Mouse (Mus musculus) brain, adult 2 months (tissue): ENCODE measurements around the gene Fubp1.

Experiments
- DNase-seq: peaks from one replicate; pipeline ENCODE4 v3.0.0; 2011; ENCODE audit warnings: low read depth, low spot score

Gene Fubp1

DNA sequence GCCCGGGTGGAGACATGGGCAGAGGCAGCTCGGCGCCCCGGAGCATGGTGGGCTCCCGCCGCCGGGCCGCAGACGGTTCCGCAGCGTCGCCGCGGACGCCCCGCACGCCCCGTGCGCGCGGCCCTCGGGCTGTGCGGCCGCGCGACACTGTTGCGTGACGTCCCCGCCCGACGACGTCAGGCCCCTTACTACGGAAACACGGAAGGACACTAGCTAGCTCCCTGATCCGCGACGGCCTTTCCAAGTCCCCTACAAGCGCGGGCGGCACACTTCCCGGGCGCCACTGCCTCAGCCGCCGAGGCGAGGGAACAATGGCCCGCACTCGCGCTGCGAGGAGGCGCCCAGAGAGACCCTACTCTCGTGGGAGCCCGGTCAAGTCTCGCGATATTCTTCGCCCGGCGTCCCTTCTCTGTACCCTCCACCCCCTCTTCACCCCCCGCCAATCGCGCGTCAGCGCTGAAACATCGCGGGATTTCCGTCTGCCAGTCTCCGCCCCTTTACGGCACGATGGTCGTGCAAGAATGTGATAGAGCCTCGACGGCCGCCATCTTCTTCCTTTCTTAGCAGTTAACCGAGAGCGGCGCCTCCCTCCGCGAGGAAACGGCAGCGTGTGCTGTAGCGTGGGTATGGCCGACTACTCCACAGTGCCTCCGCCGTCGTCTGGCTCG is at the start of gene Fubp1, which contains the start of gene Dnajb4:
Gene Fubp1 (plus strand): TSS at position 456 of the 668 bp plus-strand sequence.
Gene Dnajb4 (minus strand): TSS at position 336 of the 668 bp plus-strand sequence.
- DNase-seq: peak; percentile 99

DNA sequence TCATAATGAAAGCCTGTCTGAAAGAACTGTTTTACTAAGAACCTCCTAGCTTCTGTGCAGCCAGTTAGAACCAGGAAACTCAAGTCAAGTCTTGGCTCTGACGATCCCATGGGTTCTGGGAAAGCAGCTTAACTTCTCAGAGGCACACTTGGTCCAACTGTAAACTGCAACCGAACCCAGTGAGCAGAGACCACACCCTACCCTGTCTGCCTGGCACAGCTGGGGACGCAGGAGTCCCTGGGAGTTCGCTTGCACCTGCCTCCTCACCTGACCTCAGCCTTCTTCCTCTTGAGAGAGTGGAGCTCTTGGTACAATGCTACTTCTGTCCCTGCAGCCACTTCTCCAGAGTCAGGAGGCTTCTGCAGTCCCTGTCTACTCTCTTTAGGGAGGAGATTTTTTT is 49.6 kb upstream of the Fubp1 start:
- DNase-seq: no peak

DNA sequence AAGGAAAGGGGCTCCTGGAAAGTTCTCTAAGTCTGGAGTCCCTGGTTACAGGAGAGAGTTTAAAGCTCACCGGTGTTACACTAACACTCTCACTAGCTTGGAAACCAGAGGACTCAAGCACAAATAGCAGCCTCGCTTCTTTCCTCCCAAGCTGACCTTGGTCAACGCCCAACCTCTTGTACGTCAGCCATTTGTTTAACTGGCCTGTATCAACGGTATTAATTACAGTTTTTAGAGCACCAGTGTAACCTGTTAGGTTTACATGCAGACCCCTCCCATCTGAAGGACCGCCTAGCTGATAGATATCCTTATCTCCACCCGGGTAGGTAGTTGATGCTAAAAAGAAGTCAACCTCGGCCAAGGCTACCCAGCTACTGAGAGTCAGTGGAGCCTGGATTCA is 46.9 kb upstream of the Fubp1 start:
- no peak for DNase-seq

DNA sequence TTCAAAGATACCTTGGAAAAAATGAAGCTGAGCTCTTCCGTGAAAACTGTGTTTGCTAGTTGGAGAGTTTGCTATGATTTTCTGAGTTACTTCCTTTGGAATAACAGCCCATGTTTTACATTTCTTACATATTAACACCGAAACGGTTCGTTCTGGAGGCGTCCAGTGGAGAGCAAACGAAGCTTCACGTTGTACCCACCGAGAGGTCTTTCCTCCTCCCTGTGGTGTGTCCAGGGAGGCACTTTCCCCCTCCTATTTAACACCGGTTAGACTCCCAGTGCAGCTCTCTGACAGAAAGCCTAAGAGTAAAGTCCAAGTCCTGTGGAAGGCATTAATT is 45.2 kb upstream of the Fubp1 start:
- DNase-seq: no peak

DNA sequence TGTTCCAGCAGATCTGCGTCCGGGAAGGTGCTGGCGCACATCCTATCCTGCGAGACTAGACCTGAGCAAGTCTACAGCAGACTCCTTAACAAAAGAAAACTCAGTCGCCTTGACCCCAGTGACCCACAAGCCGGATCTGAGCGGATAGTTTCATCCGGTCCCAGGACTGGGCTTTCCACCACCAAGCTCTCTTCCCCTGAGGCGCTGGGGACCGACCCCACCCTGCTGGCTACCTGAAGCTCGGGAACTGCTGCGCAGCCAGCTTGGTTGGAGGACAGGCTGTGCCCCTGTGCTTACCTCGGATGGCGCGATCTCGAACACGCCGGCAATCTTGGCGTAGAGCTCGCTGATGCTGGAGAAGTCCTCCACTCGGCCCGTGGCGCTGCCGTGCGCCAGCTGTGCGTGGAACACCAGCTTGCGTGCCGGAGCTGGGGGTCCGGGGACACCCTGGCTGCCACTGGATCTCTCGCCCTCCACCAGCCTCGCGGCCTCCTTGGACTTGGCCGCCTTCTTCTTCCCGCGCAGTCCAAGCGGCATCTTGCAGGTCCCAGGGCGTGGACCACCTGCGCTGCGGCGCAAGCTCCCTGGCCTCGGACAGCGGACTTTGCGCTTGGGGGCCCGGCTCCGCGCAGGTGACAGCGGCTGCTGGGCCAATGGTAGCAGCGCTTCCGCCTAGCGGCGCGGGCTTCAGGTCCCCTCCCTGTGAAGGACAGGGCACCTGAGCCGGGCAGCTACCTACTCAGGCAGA is 44.7 kb upstream of the Fubp1 start:
- DNase-seq: peak; percentile 77

DNA sequence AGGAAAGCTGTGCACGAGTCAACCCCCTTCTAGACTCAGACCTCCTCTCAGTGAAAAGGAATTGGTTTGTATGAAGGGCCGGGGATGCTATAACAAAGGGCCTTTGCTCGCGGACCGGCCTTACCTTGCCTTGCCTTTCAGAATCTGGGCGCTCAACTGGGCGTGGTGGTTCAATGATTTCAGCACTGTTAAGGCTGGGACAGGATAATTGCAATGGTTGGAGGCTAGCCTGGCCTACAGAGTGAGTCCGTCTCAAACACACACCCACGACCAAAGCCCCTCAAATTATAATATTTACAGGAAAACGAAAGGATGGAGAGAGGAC is 44.2 kb upstream of the Fubp1 start, which contains the start of gene Gipc2:
Gene Gipc2 (minus strand): TSS at position 132 of the 325 bp plus-strand sequence.
- DNase-seq: no peak

DNA sequence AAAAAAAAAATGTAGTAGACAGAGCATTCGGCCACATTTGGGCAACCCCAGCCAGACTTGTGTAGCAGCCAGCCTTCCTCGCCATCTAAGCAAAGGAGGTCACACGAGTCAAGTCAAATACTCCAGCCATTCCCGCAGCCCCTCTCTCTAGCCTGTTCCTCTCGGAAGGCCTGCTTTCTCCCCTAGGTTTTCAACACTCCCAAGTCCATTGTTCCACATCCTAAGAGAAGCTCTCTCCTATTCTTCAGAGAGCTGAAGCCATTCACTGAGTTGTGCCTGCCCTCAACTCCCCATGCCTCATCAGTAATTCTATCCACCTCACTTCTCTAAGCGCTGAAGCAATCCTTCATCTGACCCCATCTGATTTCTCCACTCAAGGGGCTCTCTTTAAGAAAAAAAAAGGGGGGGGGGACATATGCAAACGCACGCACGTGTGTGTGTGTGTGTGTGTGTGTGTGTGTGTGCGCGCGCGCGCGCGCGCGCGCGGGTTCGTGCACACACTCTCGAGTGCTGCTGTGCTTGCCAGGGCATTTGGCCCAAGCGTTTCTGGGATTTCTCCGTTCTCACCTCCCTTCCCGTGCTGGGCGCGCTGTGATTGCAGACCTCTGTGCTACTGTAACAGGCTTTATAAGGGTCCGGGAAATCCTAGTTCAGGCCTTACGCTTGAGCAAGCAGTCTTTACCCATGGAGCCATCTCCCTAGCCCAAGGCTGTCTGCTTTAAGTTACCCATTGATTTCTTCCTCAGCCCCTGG is 43.3 kb upstream of the Fubp1 start:
- peak; percentile 70 for DNase-seq

DNA sequence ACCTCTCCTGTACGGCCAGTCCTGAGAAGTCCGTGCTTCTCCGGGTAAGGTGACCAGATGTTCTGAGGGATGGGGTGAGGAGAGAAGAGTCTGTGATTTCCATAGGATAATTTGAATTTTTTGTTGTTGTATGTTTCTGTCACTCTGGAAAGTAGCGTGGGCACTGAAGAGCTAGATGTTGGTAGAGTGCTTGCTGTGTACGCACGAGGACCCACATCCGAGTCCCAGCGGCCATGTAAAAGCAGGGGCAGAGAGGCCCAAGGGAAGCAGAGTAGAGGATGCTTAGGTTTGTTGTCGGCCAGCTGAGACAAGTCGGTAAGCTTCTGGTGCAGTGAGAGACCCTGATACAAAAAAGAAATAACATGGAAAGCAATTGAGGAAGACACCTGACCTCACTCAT is 42.2 kb upstream of the Fubp1 start:
- DNase-seq: no peak

DNA sequence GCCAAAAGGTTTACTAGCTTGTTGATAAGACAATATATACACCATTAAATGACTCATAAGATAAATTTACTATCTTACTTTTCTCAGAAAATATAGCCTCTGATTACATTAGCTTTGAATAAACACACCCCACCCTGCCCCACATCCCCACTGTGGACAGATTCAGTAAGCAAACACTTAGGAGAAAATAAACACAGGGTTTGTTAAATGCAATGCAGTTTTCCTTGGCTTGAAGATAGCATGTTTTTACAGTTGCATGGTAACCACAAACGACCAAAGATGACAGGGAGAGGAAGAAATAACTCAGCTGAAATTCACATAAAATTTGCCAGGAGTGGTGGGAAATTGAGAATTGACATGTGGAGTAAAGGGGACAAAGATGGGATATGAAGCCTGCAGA is 39.8 kb upstream of the Fubp1 start:
- no peak for DNase-seq

DNA sequence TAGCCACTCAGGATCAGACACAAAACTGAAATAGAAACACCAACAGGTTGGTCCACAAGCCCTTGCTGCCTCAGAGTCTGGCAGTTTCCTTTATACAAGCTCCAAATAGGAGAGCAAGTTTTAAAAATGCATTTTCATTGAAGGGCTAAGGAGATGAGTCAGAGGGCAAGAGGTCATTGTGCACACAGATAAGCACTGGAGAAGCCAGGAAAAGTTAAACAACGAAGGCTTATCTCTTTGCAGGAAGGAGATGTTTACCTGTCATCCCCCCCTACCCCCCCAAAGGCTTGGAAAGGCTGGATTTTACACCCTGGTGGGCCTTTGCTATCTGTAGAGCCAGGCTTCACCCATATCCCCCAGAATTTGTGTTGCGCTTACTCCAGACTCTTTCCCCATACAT is 39.0 kb upstream of the Fubp1 start:
- DNase-seq: no peak

DNA sequence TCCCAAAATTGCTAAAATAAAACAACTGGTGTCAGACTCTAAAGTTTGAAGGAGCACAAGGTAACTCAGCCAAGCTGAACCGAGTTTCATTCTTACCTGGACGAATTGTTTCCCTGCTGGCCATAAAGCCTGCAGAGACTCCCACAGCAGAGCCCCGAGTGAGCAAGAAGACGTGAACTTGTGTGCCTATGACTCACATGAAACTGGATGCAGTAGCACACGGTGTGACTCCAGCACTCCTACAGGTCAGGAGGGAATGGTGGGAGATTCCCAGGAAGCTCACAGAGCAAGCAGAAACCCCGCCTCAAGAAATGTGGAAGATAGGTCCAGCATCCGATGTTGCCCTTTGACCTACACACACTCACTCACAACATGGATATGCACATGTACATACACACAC is 38.4 kb upstream of the Fubp1 start:
- no peak for DNase-seq

DNA sequence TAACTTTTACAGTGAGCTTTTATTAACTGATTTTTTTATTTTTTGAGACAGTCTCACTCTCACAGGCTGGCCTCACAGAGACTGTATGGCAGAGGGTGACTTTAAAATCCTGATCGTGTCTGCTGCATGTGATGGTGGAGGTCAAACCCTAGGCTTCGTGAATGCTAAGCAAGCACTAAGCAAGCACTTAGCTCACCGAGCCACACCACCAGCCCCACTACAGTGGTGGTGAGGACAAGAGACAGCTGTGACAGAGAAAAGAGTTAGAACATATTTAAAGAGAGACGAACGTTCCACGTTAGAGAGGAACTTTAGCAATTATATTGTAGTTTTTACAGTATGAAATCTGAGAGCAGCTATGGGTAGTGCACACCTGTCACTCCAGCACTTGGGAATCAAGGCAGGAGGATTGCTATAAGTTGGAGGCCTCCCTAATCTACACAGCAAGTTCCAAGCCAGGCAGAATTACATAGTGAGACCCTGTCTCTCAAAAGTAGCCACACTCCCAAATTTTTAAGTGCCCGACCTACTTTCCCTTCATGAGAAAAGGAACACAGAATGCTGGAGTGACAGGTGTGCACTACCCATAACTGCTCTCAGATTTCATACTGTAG is 37.8 kb upstream of the Fubp1 start:
- no peak for DNase-seq

DNA sequence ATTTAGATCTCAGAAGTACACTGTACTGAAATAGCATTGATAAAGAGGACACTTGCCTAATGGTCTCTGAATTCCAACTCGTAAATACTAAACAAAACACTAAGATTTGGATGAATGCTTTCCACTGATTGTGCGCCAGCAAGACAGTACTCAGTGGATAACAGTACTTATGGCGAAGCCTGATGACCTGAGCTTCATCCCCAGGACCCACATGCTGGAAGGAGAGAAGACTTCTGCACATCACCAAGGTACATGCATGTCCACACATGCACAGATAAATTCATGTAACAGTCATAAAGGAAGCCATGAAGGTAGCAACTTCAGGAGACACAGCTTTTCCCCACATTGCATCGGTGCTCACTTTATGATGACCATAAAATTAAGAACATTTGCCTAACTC is 31.4 kb upstream of the Fubp1 start:
- DNase-seq: no peak

DNA sequence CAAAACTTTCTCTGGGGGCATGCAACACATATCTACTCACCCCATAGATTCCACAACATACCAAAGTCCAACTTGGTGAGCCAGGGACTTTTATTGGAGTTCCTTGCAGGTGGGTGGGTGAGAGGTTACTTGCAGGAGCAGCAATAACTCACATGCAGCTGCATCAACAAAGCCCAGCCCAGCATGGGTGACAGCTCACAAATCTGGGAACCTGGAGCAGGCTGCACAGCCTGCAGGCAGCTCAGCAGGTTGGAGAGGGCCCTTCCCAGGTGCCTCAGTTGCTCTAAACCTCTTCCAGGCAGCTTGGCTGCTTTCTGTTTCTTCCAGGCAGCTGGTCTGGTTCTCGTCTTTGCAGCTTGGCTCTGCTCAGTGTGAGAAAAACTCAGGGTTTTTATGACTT is 30.9 kb upstream of the Fubp1 start:
- no peak for DNase-seq

DNA sequence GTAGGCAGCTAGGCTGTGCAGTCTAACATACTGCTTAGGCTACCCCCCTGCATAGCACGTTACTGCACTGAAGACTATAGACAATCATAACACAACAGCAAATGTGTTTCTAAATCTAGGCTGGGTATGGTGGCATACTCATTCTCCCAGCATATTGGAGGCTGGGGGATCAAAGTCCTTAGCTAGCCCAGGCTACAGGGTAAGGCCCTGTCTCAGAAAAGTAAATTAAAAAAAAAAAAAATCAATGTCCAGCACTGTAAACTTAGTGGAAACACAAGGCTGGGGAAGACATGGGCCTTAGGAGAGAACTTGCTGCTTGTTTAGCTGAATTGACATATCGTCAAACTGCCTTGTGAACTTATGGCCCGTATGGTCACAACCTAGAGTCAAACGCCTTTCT is 29.6 kb upstream of the Fubp1 start:
- no peak for DNase-seq

DNA sequence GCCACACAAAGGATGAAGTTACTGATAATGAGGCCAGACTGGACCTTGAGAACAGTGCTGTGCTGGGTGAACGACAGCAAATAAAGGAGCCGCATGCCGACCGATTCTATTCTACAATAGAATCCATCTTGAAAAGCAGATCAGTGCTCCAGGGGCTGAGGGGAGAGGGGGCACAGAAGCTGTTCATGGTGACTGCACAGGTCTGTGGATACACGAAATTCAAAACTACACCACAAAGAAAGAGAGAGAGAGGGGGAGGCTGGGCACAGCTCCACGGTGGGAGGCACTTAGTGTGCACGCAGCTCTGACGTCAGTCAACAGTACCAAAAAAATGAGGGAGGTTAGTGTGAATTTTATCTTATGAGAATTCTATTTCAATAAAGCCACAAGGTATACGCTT is 26.7 kb upstream of the Fubp1 start:
- no peak for DNase-seq

DNA sequence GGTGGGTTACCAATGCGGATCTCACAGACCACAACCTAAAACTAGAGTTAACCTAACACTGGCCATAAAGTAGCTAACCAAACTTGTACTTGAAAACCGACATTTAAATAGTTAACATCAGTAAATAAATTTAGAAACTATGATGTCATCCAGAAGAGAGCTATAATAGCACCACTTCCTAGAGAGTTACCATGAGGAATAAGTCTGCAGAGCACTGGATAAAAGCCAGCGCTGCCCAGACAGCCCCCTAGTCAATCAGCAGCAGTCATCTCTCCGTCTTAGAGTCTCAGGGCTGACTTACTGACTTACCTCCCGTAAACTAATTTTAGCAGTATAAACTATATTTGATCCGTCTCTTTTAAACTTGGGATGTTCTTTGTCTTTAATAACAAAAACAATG is 24.1 kb upstream of the Fubp1 start:
- DNase-seq: no peak

DNA sequence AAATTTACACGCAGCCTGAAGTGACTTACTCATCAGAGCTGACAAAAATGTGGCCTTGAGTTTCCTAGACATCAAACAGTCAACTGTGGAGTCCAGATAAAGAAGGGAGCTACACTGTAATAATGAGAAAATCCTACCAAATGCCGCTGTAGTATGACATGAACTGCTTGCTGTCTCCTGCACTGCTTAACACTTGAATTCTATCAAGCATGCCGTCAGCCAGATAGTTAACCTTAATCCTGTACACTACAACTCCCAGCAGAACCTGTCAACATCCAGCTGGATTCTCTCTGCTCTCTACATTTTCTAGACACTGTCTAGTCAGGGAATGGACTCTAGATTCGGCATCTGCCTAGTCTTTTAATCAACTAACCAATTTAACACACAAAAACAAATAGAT is 20.9 kb upstream of the Fubp1 start:
- DNase-seq: no peak

DNA sequence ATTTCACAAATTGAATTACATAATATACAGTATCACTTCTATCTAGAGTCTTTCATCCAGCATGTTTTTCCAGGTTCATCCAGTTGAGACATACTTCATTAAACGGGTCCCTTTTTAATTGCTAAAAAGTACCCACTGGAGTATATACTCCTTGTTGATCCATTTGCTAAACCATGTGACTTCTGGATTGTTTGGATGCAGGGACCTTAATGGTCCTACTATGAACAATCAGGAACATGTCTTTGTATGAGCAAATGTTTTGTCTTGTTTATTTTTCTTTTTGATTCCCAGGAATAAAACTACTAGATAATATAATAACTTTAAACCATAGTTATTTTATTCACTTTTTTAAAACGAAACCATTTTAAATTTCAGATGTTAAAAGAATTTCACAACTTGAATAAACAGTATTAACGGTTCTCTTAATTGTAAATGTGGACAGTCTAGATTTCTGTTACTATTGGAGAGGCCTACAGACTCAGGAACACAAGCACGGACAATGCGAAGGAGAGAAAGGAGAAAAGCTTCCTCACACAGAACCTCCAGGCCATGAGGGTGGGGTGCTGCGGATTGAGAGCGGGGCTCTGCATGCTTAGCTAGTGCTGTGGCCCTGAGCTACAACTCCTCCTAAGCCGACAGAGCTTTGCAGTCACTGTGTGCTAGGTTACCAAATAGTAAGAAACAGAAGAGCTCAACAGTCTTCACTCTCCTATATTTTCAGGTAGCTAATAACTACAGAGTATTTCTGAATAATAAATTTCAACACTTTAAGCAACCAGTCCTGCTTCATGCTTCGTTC is 19.3 kb upstream of the Fubp1 start:
- peak; percentile 25 for DNase-seq

DNA sequence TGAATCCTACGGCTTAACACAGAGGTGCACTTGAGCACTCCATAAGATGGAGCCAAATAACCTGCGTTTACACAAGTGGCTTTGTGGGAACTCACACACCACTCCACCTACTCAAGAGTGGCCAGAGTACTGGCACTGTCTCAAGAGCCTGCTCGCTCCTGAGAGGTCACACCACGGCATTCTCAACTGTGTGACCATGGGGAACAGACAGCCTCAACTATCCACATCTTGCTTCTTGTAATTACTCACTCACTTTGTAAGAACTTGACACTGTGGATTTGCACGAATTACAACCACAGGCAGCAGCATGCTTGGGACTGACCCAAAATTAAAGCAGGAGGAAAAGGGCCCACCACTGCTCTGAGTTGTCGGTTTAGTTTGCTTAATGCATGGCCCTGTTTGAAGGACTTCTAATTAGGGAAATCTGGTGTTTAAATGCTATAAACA is 18.4 kb upstream of the Fubp1 start:
- peak; percentile 58 for DNase-seq

DNA sequence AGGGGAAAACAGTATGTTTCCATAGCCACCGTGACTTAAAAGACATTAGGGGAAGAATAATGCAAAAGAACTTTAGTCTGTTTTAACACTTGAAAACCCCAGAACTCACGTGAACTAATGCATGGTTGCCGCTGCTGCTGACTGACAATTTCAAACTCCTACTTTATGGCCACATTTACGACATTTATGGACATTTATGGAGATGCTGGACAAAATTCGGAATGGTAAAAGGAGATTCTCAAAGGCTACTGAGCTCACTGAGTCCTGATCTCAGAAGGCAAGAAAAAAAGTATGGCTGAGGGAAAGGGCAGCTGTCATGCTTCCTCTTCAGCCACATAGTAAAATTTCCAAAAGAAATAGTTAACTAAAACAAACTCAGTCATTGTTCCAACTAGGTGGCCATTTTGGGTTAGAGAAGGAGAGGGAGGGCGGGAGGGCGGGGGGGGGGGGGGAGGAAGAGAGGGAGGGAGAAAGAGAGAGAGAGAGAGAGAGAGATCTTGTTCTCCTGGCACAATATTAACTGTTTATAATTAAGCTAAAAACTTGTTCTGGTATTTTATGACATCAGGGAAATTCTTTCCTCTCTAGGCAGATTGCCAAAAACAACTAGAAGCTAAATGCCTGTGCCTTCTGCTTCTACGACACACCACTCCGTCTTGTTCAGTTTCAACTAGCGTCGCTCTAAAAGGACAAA is 17.8 kb upstream of the Fubp1 start:
- DNase-seq: peak; percentile 65
